Mouse (Mus musculus): ENCODE measurements around the gene Relt. TPM values are rescaled to one million over a fixed set of nuclear protein-coding genes. Genes with fewer than 3 reads are reported as not detected.
A peak's percentile ranks its signal among the peaks of the same experiment; 100 is the strongest.

Gene Relt
- polyA plus RNA-seq, 1 experiment from 2014 or later = 1.8 TPM

DNA sequence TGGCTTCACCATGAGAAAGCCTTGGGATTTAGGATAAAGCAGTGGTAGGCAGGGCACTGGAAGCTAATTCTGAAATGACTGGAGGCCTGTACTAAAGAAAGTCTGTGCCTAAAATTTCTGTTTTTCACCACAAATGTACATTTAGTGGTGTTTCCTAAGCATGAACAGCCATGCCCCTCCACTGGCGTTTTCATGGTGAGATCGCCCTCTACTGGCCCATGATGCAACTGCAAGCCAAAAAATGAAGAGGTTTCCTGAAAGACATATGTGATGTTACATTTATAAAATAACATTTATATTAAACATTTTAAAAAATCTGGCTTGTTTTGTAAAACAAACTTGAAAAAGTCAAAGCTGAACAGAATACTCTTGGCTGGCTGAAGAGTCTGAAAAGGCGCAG is 23.3 kb upstream of the Relt start:
- Histone ChIP-seq H3K27me3 (ENCODE audit: control insufficient read depth, insufficient read depth, low read length) (no peaks in the 10 kb centered on the region), H3K4me2 (ENCODE audit: low read depth, low read length) (no peak overlapping the region), H3K36me3 (replicated peaks; ENCODE audit: control insufficient read depth, insufficient read depth, low read depth, low read length) (peaks cover 16% of the 10 kb centered on the region), H3K9me3 (replicated peaks; ENCODE audit: control insufficient read depth, low read length) (no peaks in the 10 kb centered on the region), H3K9ac (replicated peaks; ENCODE audit: low read length) (no peak overlapping the region), H3K4me3 (ENCODE audit: low read depth, low read length) (no peak overlapping the region), H3K4me1 (ENCODE audit: control insufficient read depth, insufficient read depth, low read length) (no peaks in the 10 kb centered on the region), H3K27ac (replicated peaks; ENCODE audit: low read depth, low read length) (no peak overlapping the region)
- WGBS = 33% methylated on average over 3 of the region's 3 CpGs
- no peak for ATAC-seq (replicated peaks; ENCODE audit: insufficient number of reproducible peaks, low FRiP score, low TSS enrichment, low read depth)
- DNase-seq (ENCODE audit: low spot score) = peak; percentile 66

DNA sequence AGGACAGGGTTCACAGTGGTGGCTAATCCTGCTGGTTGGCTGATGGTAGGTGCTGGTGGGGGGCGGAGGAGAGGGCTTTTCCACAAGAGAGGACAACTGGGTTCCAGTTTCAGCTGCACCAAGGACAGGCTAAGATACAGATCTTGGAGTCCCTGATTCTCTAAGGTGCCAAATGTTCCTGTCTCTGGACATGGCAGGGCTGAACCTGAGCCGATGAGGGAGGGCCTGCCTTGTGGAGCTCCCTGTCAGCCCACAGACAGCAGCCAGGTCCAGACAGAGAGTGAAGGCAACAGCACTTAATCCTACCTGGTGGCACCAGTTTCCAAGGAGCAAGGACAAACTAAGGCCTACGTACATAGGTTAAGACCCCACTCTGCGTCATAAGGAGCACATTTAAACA is 21.2 kb upstream of the Relt start:
- Histone ChIP-seq H3K36me3 (replicated peaks; ENCODE audit: control insufficient read depth, insufficient read depth, low read depth, low read length) (peaks cover 22% of the 10 kb centered on the region), H3K9ac (replicated peaks; ENCODE audit: low read length) (no peak overlapping the region), H3K27ac (replicated peaks; ENCODE audit: low read depth, low read length) (no peak overlapping the region), H3K4me2 (ENCODE audit: low read depth, low read length) (no peak overlapping the region), H3K27me3 (ENCODE audit: control insufficient read depth, insufficient read depth, low read length) (no peaks in the 10 kb centered on the region), H3K4me3 (ENCODE audit: low read depth, low read length) (no peak overlapping the region), H3K4me1 (ENCODE audit: control insufficient read depth, insufficient read depth, low read length) (no peaks in the 10 kb centered on the region; the same call in 1 of the 2 replicates), H3K9me3 (replicated peaks; ENCODE audit: control insufficient read depth, low read length) (no peaks in the 10 kb centered on the region)
- ATAC-seq (replicated peaks; ENCODE audit: insufficient number of reproducible peaks, low FRiP score, low TSS enrichment, low read depth) (no peak), DNase-seq (ENCODE audit: low spot score) (no peak)
- 98% methylated on average over 4 of the region's 4 CpGs for WGBS

DNA sequence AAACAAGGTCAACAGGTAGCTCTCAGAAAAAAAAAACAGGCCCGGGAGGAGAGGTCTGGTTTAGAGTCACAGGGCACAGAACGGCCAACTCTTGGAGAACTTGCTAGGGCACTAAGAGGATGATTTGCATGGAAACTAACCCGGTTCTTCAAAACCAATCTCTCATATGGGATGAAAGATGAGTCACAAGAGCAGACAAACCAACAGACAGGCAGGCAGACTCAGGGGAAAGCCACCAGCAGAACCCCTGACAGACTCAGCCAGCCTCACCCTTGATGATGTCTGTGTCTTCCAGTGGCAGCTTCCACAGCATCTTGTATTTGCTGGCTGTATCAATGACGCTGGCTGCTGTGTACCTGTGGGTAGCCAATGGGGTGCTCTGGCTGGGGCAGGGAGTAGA is 18.7 kb upstream of the Relt start:
- H3K36me3 ChIP-seq (replicated peaks; ENCODE audit: control insufficient read depth, insufficient read depth, low read depth, low read length) = peaks cover 27% of the 10 kb centered on the region
- WGBS = 89% methylated on average over 4 of the region's 4 CpGs
- H3K4me2 ChIP-seq (ENCODE audit: low read depth, low read length) = no peak overlapping the region
- no peak overlapping the region for H3K4me3 ChIP-seq (ENCODE audit: low read depth, low read length)
- DNase-seq (ENCODE audit: low spot score) (no peak), ATAC-seq (replicated peaks; ENCODE audit: insufficient number of reproducible peaks, low FRiP score, low TSS enrichment, low read depth) (no peak)
- no peaks in the 10 kb centered on the region for H3K9me3 ChIP-seq (replicated peaks; ENCODE audit: control insufficient read depth, low read length)
- H3K27ac ChIP-seq (replicated peaks; ENCODE audit: low read depth, low read length) = no peak overlapping the region
- H3K9ac ChIP-seq (replicated peaks; ENCODE audit: low read length) = no peak overlapping the region
- no peaks in the 10 kb centered on the region; the same call in 1 of the 2 replicates for H3K4me1 ChIP-seq (ENCODE audit: control insufficient read depth, insufficient read depth, low read length)
- H3K27me3 ChIP-seq (ENCODE audit: control insufficient read depth, insufficient read depth, low read length) = no peaks in the 10 kb centered on the region

DNA sequence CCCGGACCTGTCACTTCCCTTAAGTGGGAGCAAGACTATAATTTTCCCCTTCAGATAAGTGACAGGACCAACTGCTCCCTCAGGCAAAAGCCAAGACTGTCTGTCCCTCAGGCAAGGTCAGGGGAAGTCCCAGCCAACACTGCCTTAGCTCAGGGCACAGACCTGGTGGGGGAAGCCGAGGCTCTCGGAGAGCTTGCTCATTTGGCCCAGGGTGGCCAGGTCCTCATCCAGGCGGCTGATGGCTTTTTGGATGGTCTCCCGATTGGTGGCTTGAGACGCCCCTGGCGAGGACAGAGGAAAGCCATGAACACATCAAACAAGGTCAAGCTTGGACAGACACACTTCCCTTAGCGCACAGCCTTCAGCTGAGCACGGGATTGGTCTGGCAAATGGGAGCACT is 18.3 kb upstream of the Relt start:
- peaks cover 27% of the 10 kb centered on the region for H3K36me3 ChIP-seq (replicated peaks; ENCODE audit: control insufficient read depth, insufficient read depth, low read depth, low read length)
- H3K9ac ChIP-seq (replicated peaks; ENCODE audit: low read length) = no peak overlapping the region
- DNase-seq (ENCODE audit: low spot score) (no peak), ATAC-seq (replicated peaks; ENCODE audit: insufficient number of reproducible peaks, low FRiP score, low TSS enrichment, low read depth) (no peak)
- 86% methylated on average over 9 of the region's 9 CpGs for WGBS
- H3K4me2 ChIP-seq (ENCODE audit: low read depth, low read length) = no peak overlapping the region
- no peak overlapping the region for H3K4me3 ChIP-seq (ENCODE audit: low read depth, low read length)
- no peaks in the 10 kb centered on the region; the same call in 1 of the 2 replicates for H3K4me1 ChIP-seq (ENCODE audit: control insufficient read depth, insufficient read depth, low read length)
- no peaks in the 10 kb centered on the region for H3K27me3 ChIP-seq (ENCODE audit: control insufficient read depth, insufficient read depth, low read length)
- no peak overlapping the region for H3K27ac ChIP-seq (replicated peaks; ENCODE audit: low read depth, low read length)
- no peaks in the 10 kb centered on the region for H3K9me3 ChIP-seq (replicated peaks; ENCODE audit: control insufficient read depth, low read length)

DNA sequence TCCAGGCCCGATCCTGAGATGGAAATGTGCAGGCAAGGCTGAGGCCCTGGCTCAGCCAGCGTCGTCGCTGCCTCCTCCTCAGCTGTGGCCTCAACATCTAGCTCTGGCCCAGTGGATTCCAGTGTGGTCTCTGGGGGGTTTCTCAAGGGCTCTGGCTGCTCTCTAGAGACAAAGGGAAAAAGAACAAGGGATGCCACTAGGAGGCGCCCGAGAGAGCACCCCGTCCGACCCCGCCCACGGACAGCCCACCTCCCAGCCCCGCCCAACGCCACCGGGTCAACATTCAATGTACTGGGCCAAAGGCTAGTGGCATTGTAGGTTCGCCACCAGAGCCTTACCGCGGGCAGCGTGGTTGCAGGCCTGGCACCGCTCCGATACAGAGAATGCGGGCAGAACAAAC is 16.3 kb upstream of the Relt start:
- Histone ChIP-seq H3K27ac (replicated peaks; ENCODE audit: low read depth, low read length) (no peak overlapping the region), H3K4me3 (ENCODE audit: low read depth, low read length) (no peak overlapping the region), H3K9me3 (replicated peaks; ENCODE audit: control insufficient read depth, low read length) (no peaks in the 10 kb centered on the region), H3K4me1 (ENCODE audit: control insufficient read depth, insufficient read depth, low read length) (no peaks in the 10 kb centered on the region; the same call in 1 of the 2 replicates), H3K9ac (replicated peaks; ENCODE audit: low read length) (no peak overlapping the region), H3K36me3 (replicated peaks; ENCODE audit: control insufficient read depth, insufficient read depth, low read depth, low read length) (peaks cover 24% of the 10 kb centered on the region), H3K27me3 (ENCODE audit: control insufficient read depth, insufficient read depth, low read length) (no peaks in the 10 kb centered on the region), H3K4me2 (ENCODE audit: low read depth, low read length) (no peak overlapping the region)
- ATAC-seq (replicated peaks; ENCODE audit: insufficient number of reproducible peaks, low FRiP score, low TSS enrichment, low read depth) (no peak), DNase-seq (ENCODE audit: low spot score) (peak; percentile 75)
- WGBS = 24% methylated on average over 20 of the region's 20 CpGs

DNA sequence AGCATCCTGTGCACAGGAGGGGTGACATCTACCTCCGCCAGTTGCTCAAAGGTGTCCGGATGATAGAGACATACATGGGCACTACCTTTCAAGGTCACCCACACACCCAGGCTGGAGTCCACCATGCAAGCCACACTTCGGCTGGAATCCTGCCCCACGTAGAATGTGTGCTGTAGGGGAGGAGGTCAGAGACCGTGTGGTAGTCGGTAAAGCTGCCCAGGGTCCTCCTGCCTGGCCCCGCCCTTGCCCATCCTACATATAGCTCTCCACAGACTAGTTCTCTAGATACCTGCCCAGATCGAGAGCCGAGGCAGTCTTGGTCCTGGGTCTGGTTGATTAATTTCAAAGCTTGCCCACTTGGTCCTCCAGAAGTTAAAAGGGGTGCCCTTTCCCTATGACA is 13.5 kb upstream of the Relt start:
- Histone ChIP-seq H3K4me2 (ENCODE audit: low read depth, low read length) (no peak overlapping the region), H3K36me3 (replicated peaks; ENCODE audit: control insufficient read depth, insufficient read depth, low read depth, low read length) (peaks cover 17% of the 10 kb centered on the region), H3K9ac (replicated peaks; ENCODE audit: low read length) (no peak overlapping the region), H3K4me3 (ENCODE audit: low read depth, low read length) (no peak overlapping the region), H3K27ac (replicated peaks; ENCODE audit: low read depth, low read length) (no peak overlapping the region), H3K27me3 (ENCODE audit: control insufficient read depth, insufficient read depth, low read length) (no peaks in the 10 kb centered on the region), H3K9me3 (replicated peaks; ENCODE audit: control insufficient read depth, low read length) (no peaks in the 10 kb centered on the region), H3K4me1 (ENCODE audit: control insufficient read depth, insufficient read depth, low read length) (no peaks in the 10 kb centered on the region; the same call in 1 of the 2 replicates)
- ATAC-seq (replicated peaks; ENCODE audit: insufficient number of reproducible peaks, low FRiP score, low TSS enrichment, low read depth) (no peak), DNase-seq (ENCODE audit: low spot score) (no peak)
- WGBS = 93% methylated on average over 9 of the region's 9 CpGs

DNA sequence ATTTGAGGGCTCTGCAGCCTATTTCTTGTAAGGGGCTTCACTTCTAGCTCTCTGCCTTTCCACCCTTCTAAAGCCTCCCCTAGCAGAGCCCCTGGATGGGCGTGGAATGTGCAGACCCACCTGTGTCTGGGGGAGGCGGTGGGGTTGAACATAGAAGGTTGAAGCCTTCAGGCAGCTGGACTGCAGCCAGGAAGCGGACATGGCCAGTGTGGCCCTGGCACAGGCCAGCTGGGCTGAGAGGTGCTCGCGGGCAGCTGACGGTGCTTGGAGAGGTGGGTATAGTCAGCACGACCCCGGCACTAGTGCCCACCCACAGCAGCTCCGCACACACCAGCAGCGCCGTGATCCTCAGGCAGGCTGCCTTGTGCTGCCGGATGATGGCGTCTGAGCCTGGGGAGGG is 13.0 kb upstream of the Relt start:
- Histone ChIP-seq H3K4me1 (ENCODE audit: control insufficient read depth, insufficient read depth, low read length) (no peaks in the 10 kb centered on the region; the same call in 1 of the 2 replicates), H3K4me3 (ENCODE audit: low read depth, low read length) (no peak overlapping the region), H3K27ac (replicated peaks; ENCODE audit: low read depth, low read length) (no peak overlapping the region), H3K36me3 (replicated peaks; ENCODE audit: control insufficient read depth, insufficient read depth, low read depth, low read length) (peaks cover 14% of the 10 kb centered on the region), H3K9me3 (replicated peaks; ENCODE audit: control insufficient read depth, low read length) (no peaks in the 10 kb centered on the region), H3K27me3 (ENCODE audit: control insufficient read depth, insufficient read depth, low read length) (no peaks in the 10 kb centered on the region), H3K9ac (replicated peaks; ENCODE audit: low read length) (no peak overlapping the region), H3K4me2 (ENCODE audit: low read depth, low read length) (no peak overlapping the region)
- ATAC-seq (replicated peaks; ENCODE audit: insufficient number of reproducible peaks, low FRiP score, low TSS enrichment, low read depth) = no peak
- WGBS = 86% methylated on average over 13 of the region's 13 CpGs
- DNase-seq (ENCODE audit: low spot score) = no peak

DNA sequence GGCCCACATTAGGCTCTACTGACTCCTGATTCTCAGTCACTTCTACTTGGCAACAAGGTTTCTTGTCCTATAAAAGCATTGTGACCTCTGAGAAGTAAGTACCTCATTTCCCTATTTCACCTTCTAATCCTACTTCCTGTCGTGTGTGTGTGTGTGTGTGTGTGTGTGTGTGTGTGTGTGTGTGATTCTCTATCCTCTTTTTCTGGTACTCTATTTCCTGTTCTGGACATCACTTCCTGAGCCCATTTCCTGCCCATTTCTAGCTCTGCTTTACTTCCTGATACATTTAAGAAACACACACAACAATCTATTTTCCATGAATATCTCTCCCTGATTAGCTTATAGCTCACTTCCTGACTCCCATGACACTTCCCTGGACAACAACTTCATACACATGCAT is 12.6 kb upstream of the Relt start:
- H3K27me3 ChIP-seq (ENCODE audit: control insufficient read depth, insufficient read depth, low read length) = no peaks in the 10 kb centered on the region
- 88% methylated on average over 1 of the region's 1 CpGs for WGBS
- H3K4me2 ChIP-seq (ENCODE audit: low read depth, low read length) = no peak overlapping the region
- ATAC-seq (replicated peaks; ENCODE audit: insufficient number of reproducible peaks, low FRiP score, low TSS enrichment, low read depth) = no peak
- no peaks in the 10 kb centered on the region for H3K9me3 ChIP-seq (replicated peaks; ENCODE audit: control insufficient read depth, low read length)
- H3K27ac ChIP-seq (replicated peaks; ENCODE audit: low read depth, low read length) = no peak overlapping the region
- H3K36me3 ChIP-seq (replicated peaks; ENCODE audit: control insufficient read depth, insufficient read depth, low read depth, low read length) = peaks cover 14% of the 10 kb centered on the region
- no peak for DNase-seq (ENCODE audit: low spot score)
- no peak overlapping the region for H3K4me3 ChIP-seq (ENCODE audit: low read depth, low read length)
- H3K9ac ChIP-seq (replicated peaks; ENCODE audit: low read length) = no peak overlapping the region
- no peaks in the 10 kb centered on the region; the same call in 1 of the 2 replicates for H3K4me1 ChIP-seq (ENCODE audit: control insufficient read depth, insufficient read depth, low read length)

Measured in embryonic facial prominence, embryonic 11.5 days (tissue).